22 mouse cellular contexts compared by ENCODE assay signal in the genomic region with DNA sequence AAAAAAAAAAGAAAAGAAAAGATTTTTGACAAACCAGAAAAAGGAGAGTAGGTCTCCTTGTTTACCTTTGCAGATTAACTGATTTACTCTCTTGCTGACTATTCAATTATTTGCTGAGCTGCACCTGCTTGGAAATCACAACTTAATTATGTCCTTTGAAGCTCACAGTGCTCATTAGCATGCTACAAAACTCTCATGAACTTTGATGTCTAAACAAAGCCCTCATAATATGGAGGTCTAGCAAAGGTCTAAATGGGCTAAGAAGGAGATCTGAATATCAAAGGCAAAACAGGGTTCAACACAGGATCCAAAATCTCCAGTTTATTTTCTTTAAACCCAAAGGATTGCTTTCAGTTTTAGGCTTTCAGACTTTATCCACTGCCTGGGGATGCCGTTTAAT.
DNase-seq lines count a peak whose midpoint lies in the region; ATAC-seq and TF ChIP-seq lines count a peak whose summit lies in the region.
"Had no signal": no experiment of that assay in that cellular context is flagged by ENCODE, and none has a peak within 500 bp of the region (broad histone marks: within the 10 kb centered on the region; RNA-seq: fewer than 3 reads in every experiment).

No protein-coding gene starts in this region.

- no peaks in the 10 kb centered on the region for H3K9me3 ChIP-seq in forebrain, embryonic 12.5 days
- no peaks in the 10 kb centered on the region for H3K9me3 ChIP-seq in forebrain, postnatal 0 days (ENCODE audit: low read length)
- H3K9me3 ChIP-seq in forebrain, embryonic 13.5 days (replicated peaks) = no peaks in the 10 kb centered on the region
- H3K9me3 ChIP-seq in midbrain, embryonic 14.5 days (ENCODE audit: control insufficient read depth, low read length) = no peaks in the 10 kb centered on the region
- H3K9me3 ChIP-seq: heart, embryonic 12.5 days; hindbrain, embryonic 15.5 days; kidney, embryonic 15.5 days had no signal

- H3K27me3 ChIP-seq in forebrain, embryonic 12.5 days = no peaks in the 10 kb centered on the region
- H3K27me3 ChIP-seq in forebrain, postnatal 0 days (ENCODE audit: insufficient read depth, low read length) = no peaks in the 10 kb centered on the region; the same call in 1 of the 2 replicates
- H3K27me3 ChIP-seq in forebrain, embryonic 13.5 days = no peaks in the 10 kb centered on the region
- no peaks in the 10 kb centered on the region for H3K27me3 ChIP-seq in midbrain, embryonic 14.5 days (ENCODE audit: control insufficient read depth, insufficient read depth, low read length)
- H3K27me3 ChIP-seq: heart, embryonic 12.5 days; kidney, embryonic 15.5 days had no signal

- 13% methylated on average over 1 of the region's 1 CpGs for WGBS in forebrain, embryonic 12.5 days
- 10% methylated on average over 1 of the region's 1 CpGs for WGBS in forebrain, postnatal 0 days
- 2% methylated on average over 1 of the region's 1 CpGs for WGBS in forebrain, embryonic 13.5 days
- WGBS in midbrain, embryonic 14.5 days = 10% methylated on average over 1 of the region's 1 CpGs

- H3K4me2 ChIP-seq in forebrain, embryonic 12.5 days = no peak overlapping the region
- no peak overlapping the region for H3K4me2 ChIP-seq in forebrain, postnatal 0 days (ENCODE audit: low read depth)
- H3K4me2 ChIP-seq in forebrain, embryonic 13.5 days = no peak overlapping the region
- H3K4me2 ChIP-seq in midbrain, embryonic 14.5 days (ENCODE audit: low read length) = no peak overlapping the region
- H3K4me2 ChIP-seq: heart, embryonic 12.5 days; hindbrain, embryonic 15.5 days; kidney, embryonic 15.5 days had no signal

- peaks cover 9% of the 10 kb centered on the region for H3K4me1 ChIP-seq in forebrain, embryonic 12.5 days
- no peaks in the 10 kb centered on the region for H3K4me1 ChIP-seq in forebrain, postnatal 0 days (ENCODE audit: insufficient read depth)
- H3K4me1 ChIP-seq in forebrain, embryonic 13.5 days = peaks cover 6% of the 10 kb centered on the region; the same call in 1 of the 2 replicates
- peaks cover 5% of the 10 kb centered on the region; the same call in 1 of the 2 replicates for H3K4me1 ChIP-seq in midbrain, embryonic 14.5 days (ENCODE audit: control insufficient read depth, insufficient read depth, low read length)
- H3K4me1 ChIP-seq: heart, embryonic 12.5 days; kidney, embryonic 15.5 days had no signal

- DNase-seq in forebrain, postnatal 0 days = no peak
- peak; percentile 5 for DNase-seq in Muller cell, postnatal 12 days (ENCODE audit: inconsistent ontology term)
- DNase-seq in midbrain, embryonic 14.5 days = peak; percentile 28
- no peak for DNase-seq in heart, postnatal 36 days
- DNase-seq in lung, adult 18-20 months = no peak
- DNase-seq: adrenal gland, postnatal 36 days; cerebellum, adult 8-10 months; cerebellum, postnatal 25 days; heart, adult 2 months; kidney, adult 11 months; kidney, postnatal 25 days; liver; lung, postnatal 36 days; spleen, adult 18-20 months; thymus, postnatal 14 days had no signal

- intact Hi-C loops in heart, postnatal 36 days (cut with DNase I) = no loop called here

- no peak for TF ChIP-seq CTCF in forebrain, postnatal 0 days (IDR thresholded peaks at IDR 0.05; ENCODE audit: low read depth)

- H3K9ac ChIP-seq in forebrain, embryonic 12.5 days = no peak overlapping the region
- no peak overlapping the region for H3K9ac ChIP-seq in forebrain, postnatal 0 days
- no peak overlapping the region for H3K9ac ChIP-seq in forebrain, embryonic 13.5 days
- H3K9ac ChIP-seq in midbrain, embryonic 14.5 days (replicated peaks; ENCODE audit: low read length) = no peak overlapping the region
- H3K9ac ChIP-seq: heart, embryonic 12.5 days; hindbrain, embryonic 15.5 days; kidney, embryonic 15.5 days had no signal

- no peak overlapping the region for H3K27ac ChIP-seq in forebrain, embryonic 12.5 days
- H3K27ac ChIP-seq in forebrain, postnatal 0 days (ENCODE audit: low read depth, low read length) = no peak overlapping the region
- no peak overlapping the region for H3K27ac ChIP-seq in forebrain, embryonic 13.5 days
- H3K27ac ChIP-seq in midbrain, embryonic 14.5 days (replicated peaks; ENCODE audit: low read depth, low read length) = no peak overlapping the region
- H3K27ac ChIP-seq: heart, adult 2 months; hindbrain, embryonic 15.5 days; kidney, embryonic 15.5 days had no signal

- H3K36me3 ChIP-seq in forebrain, embryonic 12.5 days (replicated peaks) = no peaks in the 10 kb centered on the region
- no peaks in the 10 kb centered on the region for H3K36me3 ChIP-seq in forebrain, postnatal 0 days (ENCODE audit: insufficient read depth)
- H3K36me3 ChIP-seq in forebrain, embryonic 13.5 days (ENCODE audit: poor library complexity, severe bottlenecking) = no peaks in the 10 kb centered on the region
- no peaks in the 10 kb centered on the region for H3K36me3 ChIP-seq in midbrain, embryonic 14.5 days (ENCODE audit: control insufficient read depth, insufficient read depth, low read length)
- H3K36me3 ChIP-seq: heart, embryonic 12.5 days; hindbrain, embryonic 15.5 days; kidney, embryonic 15.5 days had no signal

- H3K4me3 ChIP-seq in forebrain, embryonic 12.5 days (replicated peaks) = no peak overlapping the region
- H3K4me3 ChIP-seq in forebrain, postnatal 0 days (ENCODE audit: low read depth, low read length) = no peak overlapping the region
- H3K4me3 ChIP-seq in forebrain, embryonic 13.5 days = no peak overlapping the region
- H3K4me3 ChIP-seq in midbrain, embryonic 14.5 days (replicated peaks; ENCODE audit: low read depth, low read length) = no peak overlapping the region
- H3K4me3 ChIP-seq: heart, adult 2 months; heart, embryonic 12.5 days; hindbrain, embryonic 15.5 days; kidney, embryonic 15.5 days had no signal

- ATAC-seq in forebrain, embryonic 12.5 days (ENCODE audit: low FRiP score) = peak; percentile 47; the same call in 1 of the 2 replicates
- ATAC-seq in forebrain, postnatal 0 days = no peak
- peak; percentile 59; the same call in 1 of the 2 replicates for ATAC-seq in forebrain, embryonic 13.5 days
- no peak; the same call in 1 of the 2 replicates for ATAC-seq in midbrain, embryonic 14.5 days (ENCODE audit: low FRiP score, low TSS enrichment)
- ATAC-seq: CD4-positive, CD25-positive, alpha-beta regulatory T cell, adult 4 months; inflammation-experienced regulatory T-cells, adult 6 months had no signal

Comparison
In these comparisons a context has a peak if more than half of its experiments do, and no peak if none do; other contexts are left out.
1. ATAC-seq: peak in forebrain, embryonic 12.5 days (single experiment) and forebrain, embryonic 13.5 days (single experiment); none in forebrain, postnatal 0 days (single experiment) and midbrain, embryonic 14.5 days (single experiment).
2. DNase-seq: peak in Muller cell, postnatal 12 days (single experiment) and midbrain, embryonic 14.5 days (single experiment); none in forebrain, postnatal 0 days (single experiment), heart, postnatal 36 days (0 of 2) and lung, adult 18-20 months (0 of 2).